Mouse (Mus musculus) urinary bladder, postnatal 14 days (tissue): ENCODE measurements around the gene Hk3.

Experiments
- DNase-seq: peaks from one replicate; pipeline ENCODE4 v3.0.0; 2021; ENCODE audit warnings: low spot score

Hk3 gene

GRCm38 (mm10) chr13:55021194-55021779, at the start of gene Hk3:
Gene Hk3 (minus strand): TSS chr13:55021385.
- no peak for DNase-seq

GRCm38 (mm10) chr13:55069719-55070118, 48.5 kb upstream of the Hk3 start:
- DNase-seq, result no peak

- no peak for DNase-seq
Observed at GRCm38 (mm10) chr13:55063276-55063675, 42.1 kb upstream of the Hk3 start.

GRCm38 (mm10) chr13:55058042-55058441, 36.9 kb upstream of the Hk3 start:
- peak; percentile 8 for DNase-seq

- no peak for DNase-seq
Observed at GRCm38 (mm10) chr13:55047706-55048105, 26.5 kb upstream of the Hk3 start.

- no peak for DNase-seq
Observed at GRCm38 (mm10) chr13:55040016-55040415, 18.8 kb upstream of the Hk3 start.

- no peak for DNase-seq
Observed at GRCm38 (mm10) chr13:55024215-55024614, 3.0 kb upstream of the Hk3 start.

GRCm38 (mm10) chr13:55022715-55023114, 1.5 kb upstream of the Hk3 start:
- DNase-seq, result no peak

- DNase-seq, result no peak
Observed at GRCm38 (mm10) chr13:55022256-55022655, 1.1 kb upstream of the Hk3 start.

GRCm38 (mm10) chr13:55020051-55020450, 1.1 kb downstream of the Hk3 start:
- DNase-seq, result no peak

- no peak for DNase-seq
Observed at GRCm38 (mm10) chr13:55019181-55019580, 2.0 kb downstream of the Hk3 start.

GRCm38 (mm10) chr13:55018700-55019099, 2.5 kb downstream of the Hk3 start:
- DNase-seq, result no peak

GRCm38 (mm10) chr13:55017898-55018599, 3.1 kb downstream of the Hk3 start:
- DNase-seq, result no peak

- peak; percentile 55 for DNase-seq
Observed at GRCm38 (mm10) chr13:55017154-55017897, 3.9 kb downstream of the Hk3 start.

- DNase-seq, result no peak
Observed at GRCm38 (mm10) chr13:55014451-55014850, 6.7 kb downstream of the Hk3 start.

- no peak for DNase-seq
Observed at GRCm38 (mm10) chr13:55013702-55014344, 7.4 kb downstream of the Hk3 start.

GRCm38 (mm10) chr13:55011981-55012478, 9.2 kb downstream of the Hk3 start:
- DNase-seq, result no peak

- no peak for DNase-seq
Observed at GRCm38 (mm10) chr13:55011103-55011502, 10.1 kb downstream of the Hk3 start.

- no peak for DNase-seq
Observed at GRCm38 (mm10) chr13:55008589-55008988, 12.6 kb downstream of the Hk3 start.

- no peak for DNase-seq
Observed at GRCm38 (mm10) chr13:55006415-55006742, 14.8 kb downstream of the Hk3 start.

GRCm38 (mm10) chr13:55005691-55006414, 15.3 kb downstream of the Hk3 start:
- no peak for DNase-seq

- DNase-seq, result peak; percentile 51
Observed at GRCm38 (mm10) chr13:55004646-55005045, 16.5 kb downstream of the Hk3 start.
